In genomic region chr13:44420227-44420592, GRCm38 (mm10) we compare ENCODE assay signal across 10 mouse cellular contexts.
DNase-seq lines count a peak whose midpoint lies in the region; ATAC-seq lines count a peak whose summit lies in the region.
"Had no signal": no experiment of that assay in that cellular context is flagged by ENCODE, and none has a peak within 500 bp of the region (broad histone marks: within the 10 kb centered on the region; RNA-seq: fewer than 3 reads in every experiment).

No protein-coding gene starts in this region.

- no peaks in the 10 kb centered on the region for H3K36me3 ChIP-seq in heart, embryonic 12.5 days
- no peaks in the 10 kb centered on the region for H3K36me3 ChIP-seq in midbrain, embryonic 10.5 days
- H3K36me3 ChIP-seq in midbrain, embryonic 16.5 days (ENCODE audit: control insufficient read depth, insufficient read depth, low read length): no peaks in the 10 kb centered on the region
- no peaks in the 10 kb centered on the region for H3K36me3 ChIP-seq in kidney, embryonic 15.5 days
- H3K36me3 ChIP-seq in midbrain, embryonic 14.5 days (ENCODE audit: control insufficient read depth, insufficient read depth, low read length): no peaks in the 10 kb centered on the region

- H3K4me2 ChIP-seq in heart, embryonic 12.5 days: peak overlapping the region; percentile 49
- no peak overlapping the region for H3K4me2 ChIP-seq in midbrain, embryonic 16.5 days (ENCODE audit: low read length)
- H3K4me2 ChIP-seq in kidney, embryonic 15.5 days: peak overlapping the region; percentile 43
- H3K4me2 ChIP-seq in midbrain, embryonic 14.5 days (ENCODE audit: low read length): peak overlapping the region; percentile 28

- peaks cover 4% of the 10 kb centered on the region; the same call in 1 of the 2 replicates for H3K9me3 ChIP-seq in heart, embryonic 12.5 days (replicated peaks)
- no peaks in the 10 kb centered on the region for H3K9me3 ChIP-seq in midbrain, embryonic 10.5 days (replicated peaks)
- H3K9me3 ChIP-seq in midbrain, embryonic 16.5 days (replicated peaks; ENCODE audit: control insufficient read depth, low read length, poor library complexity, severe bottlenecking): no peaks in the 10 kb centered on the region
- H3K9me3 ChIP-seq in kidney, embryonic 15.5 days (replicated peaks): no peaks in the 10 kb centered on the region; the same call in 1 of the 2 replicates
- no peaks in the 10 kb centered on the region for H3K9me3 ChIP-seq in midbrain, embryonic 14.5 days (ENCODE audit: control insufficient read depth, low read length)

- 0 out of 2 replicates have a peak overlapping the region, but pooled peaks have one; percentile 52 for H3K9ac ChIP-seq in heart, embryonic 12.5 days
- no peak overlapping the region for H3K9ac ChIP-seq in midbrain, embryonic 16.5 days (ENCODE audit: low read depth, low read length)
- H3K9ac ChIP-seq in kidney, embryonic 15.5 days: no peak overlapping the region
- no peak overlapping the region for H3K9ac ChIP-seq in midbrain, embryonic 14.5 days (replicated peaks; ENCODE audit: low read length)

- H3K27me3 ChIP-seq in heart, embryonic 12.5 days (replicated peaks): no peaks in the 10 kb centered on the region
- peaks cover 6% of the 10 kb centered on the region for H3K27me3 ChIP-seq in midbrain, embryonic 10.5 days (ENCODE audit: low read depth, poor library complexity, severe bottlenecking)
- H3K27me3 ChIP-seq in midbrain, embryonic 16.5 days (ENCODE audit: control insufficient read depth, insufficient read depth, low read depth, low read length): no peaks in the 10 kb centered on the region
- H3K27me3 ChIP-seq in kidney, embryonic 15.5 days: no peaks in the 10 kb centered on the region
- H3K27me3 ChIP-seq in midbrain, embryonic 14.5 days (ENCODE audit: control insufficient read depth, insufficient read depth, low read length): no peaks in the 10 kb centered on the region

- H3K27ac ChIP-seq in heart, embryonic 12.5 days (ENCODE audit: poor library complexity, severe bottlenecking): no peak overlapping the region
- H3K27ac ChIP-seq in midbrain, embryonic 10.5 days (replicated peaks): peak overlapping the region; percentile 72
- H3K27ac ChIP-seq in midbrain, embryonic 16.5 days (ENCODE audit: low read length): no peak overlapping the region
- peak overlapping the region; percentile 76 for H3K27ac ChIP-seq in kidney, embryonic 15.5 days
- no peak overlapping the region for H3K27ac ChIP-seq in midbrain, embryonic 14.5 days (replicated peaks; ENCODE audit: low read depth, low read length)

- intact Hi-C loops in heart, postnatal 25 days (cut with DNase I): loop anchor here (5.0 kb wide), 1 partner anchor 57 kb away; no protein-coding TSS in a partner anchor

- WGBS in heart, embryonic 12.5 days: 29% methylated on average over 6 of the region's 6 CpGs
- 34% methylated on average over 6 of the region's 6 CpGs for WGBS in midbrain, embryonic 10.5 days
- WGBS in midbrain, embryonic 16.5 days: 17% methylated on average over 6 of the region's 6 CpGs
- 9% methylated on average over 6 of the region's 6 CpGs for WGBS in kidney, embryonic 15.5 days
- WGBS in midbrain, embryonic 14.5 days: 27% methylated on average over 6 of the region's 6 CpGs

- no peak for ATAC-seq in heart, embryonic 12.5 days (ENCODE audit: insufficient number of reproducible peaks, low FRiP score)
- no peak for ATAC-seq in midbrain, embryonic 16.5 days
- ATAC-seq in kidney, embryonic 15.5 days (replicated peaks; ENCODE audit: low FRiP score): peak; percentile 75
- no peak for ATAC-seq in midbrain, embryonic 14.5 days (ENCODE audit: low FRiP score, low TSS enrichment)
- ATAC-seq in erythroblast, adult 5-6 weeks (replicated peaks; ENCODE audit: low FRiP score, poor library complexity, severe bottlenecking): no peak

- no peak for DNase-seq in heart, postnatal 25 days (ENCODE audit: low spot score)
- no peak for DNase-seq in midbrain, embryonic 10.5 days (ENCODE audit: low spot score)
- no peak for DNase-seq in midbrain, embryonic 14.5 days
- DNase-seq in cerebellum, adult 18-20 months: no peak
- DNase-seq: cerebellum, adult 8-10 months; right cerebral cortex, postnatal 4 days had no signal

- no peak overlapping the region for H3K4me3 ChIP-seq in heart, embryonic 12.5 days
- peak overlapping the region; percentile 27 for H3K4me3 ChIP-seq in midbrain, embryonic 10.5 days
- H3K4me3 ChIP-seq in midbrain, embryonic 16.5 days (ENCODE audit: low read depth, low read length): no peak overlapping the region
- H3K4me3 ChIP-seq in kidney, embryonic 15.5 days (replicated peaks): no peak overlapping the region
- no peak overlapping the region for H3K4me3 ChIP-seq in midbrain, embryonic 14.5 days (replicated peaks; ENCODE audit: low read depth, low read length)

- peaks cover 59% of the 10 kb centered on the region for H3K4me1 ChIP-seq in heart, embryonic 12.5 days (replicated peaks)
- H3K4me1 ChIP-seq in midbrain, embryonic 10.5 days: peaks cover 44% of the 10 kb centered on the region
- H3K4me1 ChIP-seq in midbrain, embryonic 16.5 days (ENCODE audit: control insufficient read depth, insufficient read depth, low read length): peaks cover 4% of the 10 kb centered on the region
- H3K4me1 ChIP-seq in kidney, embryonic 15.5 days: peaks cover 77% of the 10 kb centered on the region
- 0 out of 2 replicates have a peak, but pooled peaks cover 5% of the 10 kb centered on the region for H3K4me1 ChIP-seq in midbrain, embryonic 14.5 days (ENCODE audit: control insufficient read depth, insufficient read depth, low read length)

Comparison
In these comparisons a context has a peak if more than half of its experiments do, and no peak if none do; other contexts are left out.
1. H3K27ac ChIP-seq: peak in midbrain, embryonic 10.5 days (single experiment) and kidney, embryonic 15.5 days (single experiment); none in heart, embryonic 12.5 days (single experiment), midbrain, embryonic 16.5 days (single experiment) and midbrain, embryonic 14.5 days (single experiment).